Mouse (Mus musculus) myocyte (in vitro differentiated cells): ENCODE measurements around the gene Hrh2. TPM values are rescaled to one million over a fixed set of nuclear protein-coding genes. Genes with fewer than 3 reads are reported as not detected.

Experiments
- H3K27me3 ChIP-seq: one replicate; pipeline ENCODE4 v1.6.1; 2011; ENCODE audit not compliant: control insufficient read depth, insufficient read depth, insufficient read length
- H3K36me3 ChIP-seq: one replicate; pipeline ENCODE4 v1.6.1; 2011; ENCODE audit not compliant: control insufficient read depth, insufficient read depth
- H3K4me2 ChIP-seq: one replicate; pipeline ENCODE4 v1.6.1; 2011; ENCODE audit warnings: low read depth, control low read depth
- H3K4me3 ChIP-seq: one replicate; pipeline ENCODE4 v1.5.1; 2011; ENCODE audit warnings: mild to moderate bottlenecking, control low read depth, moderate library complexity
- H3K79me2 ChIP-seq: one replicate; pipeline ENCODE4 v1.6.1; 2011; ENCODE audit not compliant: control insufficient read depth, insufficient read depth
- H3ac ChIP-seq: one replicate; pipeline ENCODE4 v1.6.1; 2011; ENCODE audit not compliant: control insufficient read depth, insufficient read length
- CEBPB ChIP-seq: IDR thresholded peaks from 2 replicates; pipeline ENCODE4 v1.6.1; 2011; ENCODE audit warnings: mild to moderate bottlenecking, moderate library complexity; ENCODE audit not compliant: poor library complexity, insufficient read depth, severe bottlenecking
- E2F4 ChIP-seq: IDR thresholded peaks from one replicate; pipeline ENCODE4 v1.6.1; 2011; ENCODE audit warnings: mild to moderate bottlenecking, control low read depth, moderate library complexity; ENCODE audit not compliant: insufficient read depth
- MAX ChIP-seq: IDR thresholded peaks from one replicate; pipeline ENCODE4 v1.6.1; 2011; ENCODE audit warnings: low read depth, mild to moderate bottlenecking, control low read depth
- MYOD1 ChIP-seq, 3 experiments: IDR thresholded peaks; one replicate each; pipeline ENCODE4 v1.6.1; 2011; ENCODE audit warnings: control low read depth in 2 of 3, low read depth in 2 of 3, mild to moderate bottlenecking in 2 of 3, moderate library complexity in 1 of 3; ENCODE audit not compliant: insufficient read length in 2 of 3, control insufficient read depth in 1 of 3
- MYOG ChIP-seq, 3 experiments: IDR thresholded peaks; one replicate each; pipeline ENCODE4 v1.6.1; 2011; ENCODE audit warnings: control low read depth in 2 of 3, low read depth in 2 of 3, mild to moderate bottlenecking in 2 of 3; ENCODE audit not compliant: insufficient read length in 2 of 3, control insufficient read depth in 1 of 3, insufficient read depth in 1 of 3
- POLR2A ChIP-seq: IDR thresholded peaks from one replicate; pipeline ENCODE4 v1.6.1; 2011; ENCODE audit warnings: low read depth, mild to moderate bottlenecking, control low read depth, moderate library complexity; ENCODE audit not compliant: insufficient read length
- POLR2AphosphoS2 ChIP-seq: IDR thresholded peaks from one replicate; pipeline ENCODE4 v1.6.1; 2011; ENCODE audit warnings: low read depth, control low read depth; ENCODE audit not compliant: insufficient read length
- REST ChIP-seq: IDR thresholded peaks from one replicate; pipeline ENCODE4 v1.6.1; 2011; ENCODE audit warnings: mild to moderate bottlenecking, control low read depth, moderate library complexity; ENCODE audit not compliant: insufficient read depth, insufficient read length
- SRF ChIP-seq: IDR thresholded peaks from one replicate; pipeline ENCODE4 v1.6.1; 2011; ENCODE audit warnings: low read depth; ENCODE audit not compliant: control insufficient read depth, insufficient read length
- TCF12 ChIP-seq: IDR thresholded peaks from one replicate; pipeline ENCODE4 v1.6.1; 2011; ENCODE audit warnings: mild to moderate bottlenecking, control low read depth; ENCODE audit not compliant: poor library complexity, insufficient read depth, severe bottlenecking
- TCF3 ChIP-seq: IDR thresholded peaks from one replicate; pipeline ENCODE4 v1.6.1; 2011; ENCODE audit warnings: low read depth, control low read depth; ENCODE audit not compliant: insufficient read length
- USF1 ChIP-seq: IDR thresholded peaks from one replicate; pipeline ENCODE4 v1.6.1; 2011; ENCODE audit warnings: low read depth, mild to moderate bottlenecking, control low read depth, moderate library complexity
- polyA plus RNA-seq: library from polyadenylated mRNA; unstranded; fragments of >200 nt; fragmentation: generic; extraction: Trizol; gene quantifications from one replicate; pipeline ENCODE4 v1.2.1, GENCODE M21; 2012; ENCODE audit warnings: missing spikeins

Gene Hrh2
- not detected for polyA plus RNA-seq

DNA sequence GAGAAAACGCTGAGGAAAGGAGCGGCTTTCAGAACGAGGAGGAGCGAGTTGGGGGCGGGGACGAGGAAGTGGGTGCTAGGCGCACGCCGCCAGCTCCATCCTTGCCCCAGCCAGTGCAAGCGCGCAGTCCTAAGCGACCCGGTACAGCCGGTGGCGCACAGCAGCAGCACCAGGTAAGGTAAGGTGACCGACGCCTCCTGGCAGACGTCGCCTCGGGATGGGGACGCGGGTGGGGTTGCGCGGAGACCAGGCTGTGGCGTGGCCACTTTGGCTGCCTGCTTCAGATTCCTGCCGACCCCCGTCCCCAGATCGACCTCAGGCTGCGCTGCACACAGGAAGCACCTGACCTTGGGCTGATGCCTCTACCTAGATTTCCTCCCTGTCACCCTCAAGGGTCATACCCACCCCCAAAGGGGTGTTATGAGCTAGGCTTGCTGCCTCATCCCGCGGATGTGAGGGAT, at the start of gene Hrh2:
TSS of gene Hrh2 (plus strand) at position 109 of the 461 bp plus-strand sequence.
- H3ac ChIP-seq, result no peak within 1 kb of the TSS
- H3K36me3 ChIP-seq, result no peaks in the 10 kb centered on the region
- H3K79me2 ChIP-seq, result no peaks in the 10 kb centered on the region
- peaks cover 36% of the 10 kb centered on the region for H3K27me3 ChIP-seq
- no peak for TF ChIP-seq MAX
- no peak for TF ChIP-seq POLR2A
- TF ChIP-seq USF1, result no peak
- TF ChIP-seq TCF3, result no peak
- TF ChIP-seq CEBPB, result no peak
- no peak for TF ChIP-seq MYOG (IDR thresholded peaks at IDR 0.05; ENCODE audit: control insufficient read depth in 1 of 3, insufficient read depth in 1 of 3, insufficient read length in 2 of 3, low read depth in 2 of 3)
- TF ChIP-seq TCF12, result no peak
- TF ChIP-seq E2F4, result no peak
- no peak for TF ChIP-seq REST
- TF ChIP-seq MYOD1 (IDR thresholded peaks at IDR 0.05; ENCODE audit: control insufficient read depth in 1 of 3, insufficient read length in 2 of 3, low read depth in 2 of 3), result no peak
- TF ChIP-seq POLR2AphosphoS2, result no peak
- TF ChIP-seq SRF, result no peak
- no peak within 1 kb of the TSS for H3K4me3 ChIP-seq
- H3K4me2 ChIP-seq, result no peak within 1 kb of the TSS

DNA sequence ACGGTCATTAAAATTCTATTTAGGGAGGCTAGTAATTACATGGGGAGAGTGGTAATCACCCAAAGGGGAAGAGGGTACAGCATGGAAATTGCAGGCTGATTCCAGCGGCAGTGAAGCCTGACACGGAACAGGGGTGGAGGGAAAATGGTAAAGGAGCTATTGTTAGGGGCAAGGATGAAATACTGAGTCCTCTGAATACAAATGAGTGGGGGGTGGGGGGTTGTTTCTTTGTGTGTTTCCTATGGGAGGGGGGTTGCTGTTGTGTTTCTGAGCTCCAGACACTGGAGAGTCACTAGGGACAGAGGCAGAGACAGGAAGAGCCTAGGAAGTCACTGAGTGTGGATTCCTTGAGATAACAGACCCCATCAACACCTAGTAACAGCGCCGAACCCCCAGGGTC, 48.1 kb upstream of the Hrh2 start:
- Histone ChIP-seq H3K4me3 (no peak overlapping the region), H3K36me3 (no peaks in the 10 kb centered on the region), H3K4me2 (no peak overlapping the region), H3K79me2 (no peaks in the 10 kb centered on the region), H3K27me3 (peaks cover 25% of the 10 kb centered on the region), H3ac (no peak overlapping the region)
- TF ChIP-seq CEBPB (no peak), POLR2A (no peak), SRF (no peak), MYOD1 (IDR thresholded peaks at IDR 0.05; ENCODE audit: control insufficient read depth in 1 of 3, insufficient read length in 2 of 3, low read depth in 2 of 3) (no peak), POLR2AphosphoS2 (no peak), USF1 (no peak), E2F4 (no peak)

DNA sequence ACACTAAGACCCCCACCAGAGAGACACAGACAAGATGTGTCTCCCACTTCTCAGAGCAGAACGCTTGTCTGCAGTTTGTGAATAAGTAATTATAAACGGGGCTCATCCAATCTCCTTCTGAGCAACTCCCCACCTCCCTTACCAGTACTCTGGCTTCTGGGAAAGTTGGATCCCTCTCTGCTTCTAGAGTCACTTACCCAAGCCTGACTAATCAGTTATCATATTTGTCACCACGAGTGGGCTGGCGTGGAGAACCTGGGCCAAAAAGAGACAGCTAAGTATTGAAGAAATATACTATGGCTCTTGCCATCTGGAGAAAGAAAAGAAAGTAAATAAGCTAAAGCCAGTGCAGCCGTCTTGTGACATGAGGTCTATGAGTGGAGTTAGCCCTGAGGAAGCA, 47.3 kb upstream of the Hrh2 start:
- H3K4me3 ChIP-seq, result no peak overlapping the region
- TF ChIP-seq POLR2A (no peak), MAX (no peak), SRF (no peak), USF1 (no peak), TCF3 (no peak), MYOG (IDR thresholded peaks at IDR 0.05; ENCODE audit: control insufficient read depth in 1 of 3, insufficient read depth in 1 of 3, insufficient read length in 2 of 3, low read depth in 2 of 3) (no peak), CEBPB (no peak), POLR2AphosphoS2 (no peak)
- no peaks in the 10 kb centered on the region for H3K36me3 ChIP-seq
- no peak overlapping the region for H3ac ChIP-seq
- H3K79me2 ChIP-seq, result no peaks in the 10 kb centered on the region
- no peak overlapping the region for H3K4me2 ChIP-seq
- peaks cover 25% of the 10 kb centered on the region for H3K27me3 ChIP-seq

DNA sequence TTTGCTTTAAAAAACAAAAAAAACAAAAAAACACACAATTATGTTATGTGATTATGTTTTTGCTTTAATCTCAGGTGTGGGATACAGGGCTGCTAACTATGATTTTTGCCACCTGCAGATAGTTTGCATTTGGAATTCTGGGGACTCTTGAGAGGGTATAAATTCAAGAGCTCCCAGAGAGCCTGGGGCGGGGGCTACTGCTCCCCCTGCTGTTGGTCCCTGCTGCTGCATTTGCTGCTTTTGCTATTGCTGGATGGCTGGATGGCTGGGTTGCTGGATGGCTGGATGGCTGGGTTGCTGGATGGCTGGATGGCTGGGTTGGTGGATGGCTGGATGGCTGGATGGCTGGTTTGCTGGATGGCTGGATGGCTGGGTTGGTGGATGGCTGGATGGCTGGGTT, 44.6 kb upstream of the Hrh2 start:
- Histone ChIP-seq H3K36me3 (no peaks in the 10 kb centered on the region), H3K79me2 (no peaks in the 10 kb centered on the region), H3K4me3 (no peak overlapping the region), H3ac (no peak overlapping the region), H3K27me3 (peaks cover 33% of the 10 kb centered on the region), H3K4me2 (no peak overlapping the region)
- TF ChIP-seq REST (no peak), E2F4 (no peak), SRF (no peak), MAX (no peak), TCF3 (no peak), TCF12 (no peak), MYOG (IDR thresholded peaks at IDR 0.05; ENCODE audit: control insufficient read depth in 1 of 3, insufficient read depth in 1 of 3, insufficient read length in 2 of 3, low read depth in 2 of 3) (no peak), POLR2A (no peak), POLR2AphosphoS2 (no peak), MYOD1 (IDR thresholded peaks at IDR 0.05; ENCODE audit: control insufficient read depth in 1 of 3, insufficient read length in 2 of 3, low read depth in 2 of 3) (no peak), CEBPB (no peak), USF1 (no peak)

DNA sequence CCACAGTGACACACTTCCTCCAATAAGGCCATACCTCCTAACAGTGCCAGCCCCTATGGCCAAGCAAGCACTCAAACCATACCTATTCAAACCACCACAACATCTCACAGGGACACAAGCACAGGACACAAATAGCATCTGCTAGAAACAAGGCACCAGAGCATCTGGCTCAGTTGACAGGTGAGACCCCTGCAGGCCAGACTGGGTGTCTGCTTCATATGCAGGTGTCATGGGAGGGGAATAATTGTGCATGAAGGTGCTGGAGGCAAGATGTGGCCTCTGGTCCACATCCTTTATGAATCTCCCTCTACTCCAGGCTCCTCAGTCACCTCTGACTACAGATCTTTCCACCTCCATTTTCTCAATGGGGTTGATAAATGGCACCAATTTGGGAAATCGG, 39.5 kb upstream of the Hrh2 start:
- no peaks in the 10 kb centered on the region for H3K79me2 ChIP-seq
- no peak overlapping the region for H3K4me2 ChIP-seq
- H3ac ChIP-seq, result no peak overlapping the region
- no peaks in the 10 kb centered on the region for H3K36me3 ChIP-seq
- H3K4me3 ChIP-seq, result no peak overlapping the region
- no peak for TF ChIP-seq POLR2A
- no peak for TF ChIP-seq POLR2AphosphoS2
- TF ChIP-seq SRF, result no peak
- TF ChIP-seq CEBPB, result no peak
- no peak for TF ChIP-seq TCF12
- no peak for TF ChIP-seq USF1
- no peak for TF ChIP-seq REST
- TF ChIP-seq TCF3, result no peak
- no peak for TF ChIP-seq MYOG (IDR thresholded peaks at IDR 0.05; ENCODE audit: control insufficient read depth in 1 of 3, insufficient read depth in 1 of 3, insufficient read length in 2 of 3, low read depth in 2 of 3)
- TF ChIP-seq MAX, result no peak
- TF ChIP-seq E2F4, result no peak
- TF ChIP-seq MYOD1 (IDR thresholded peaks at IDR 0.05; ENCODE audit: control insufficient read depth in 1 of 3, insufficient read length in 2 of 3, low read depth in 2 of 3), result no peak
- peaks cover 24% of the 10 kb centered on the region for H3K27me3 ChIP-seq
